Mouse (Mus musculus): ENCODE measurements at regions not wholly inside any gene's neighbourhood (a gene's known extent, or its start where the extent isn't known, plus 50 kb on each side); places are given as distances from the start of the nearest gene placed in this dataset.
A peak's percentile ranks its signal among the peaks of the same experiment; 100 is the strongest.

DNA sequence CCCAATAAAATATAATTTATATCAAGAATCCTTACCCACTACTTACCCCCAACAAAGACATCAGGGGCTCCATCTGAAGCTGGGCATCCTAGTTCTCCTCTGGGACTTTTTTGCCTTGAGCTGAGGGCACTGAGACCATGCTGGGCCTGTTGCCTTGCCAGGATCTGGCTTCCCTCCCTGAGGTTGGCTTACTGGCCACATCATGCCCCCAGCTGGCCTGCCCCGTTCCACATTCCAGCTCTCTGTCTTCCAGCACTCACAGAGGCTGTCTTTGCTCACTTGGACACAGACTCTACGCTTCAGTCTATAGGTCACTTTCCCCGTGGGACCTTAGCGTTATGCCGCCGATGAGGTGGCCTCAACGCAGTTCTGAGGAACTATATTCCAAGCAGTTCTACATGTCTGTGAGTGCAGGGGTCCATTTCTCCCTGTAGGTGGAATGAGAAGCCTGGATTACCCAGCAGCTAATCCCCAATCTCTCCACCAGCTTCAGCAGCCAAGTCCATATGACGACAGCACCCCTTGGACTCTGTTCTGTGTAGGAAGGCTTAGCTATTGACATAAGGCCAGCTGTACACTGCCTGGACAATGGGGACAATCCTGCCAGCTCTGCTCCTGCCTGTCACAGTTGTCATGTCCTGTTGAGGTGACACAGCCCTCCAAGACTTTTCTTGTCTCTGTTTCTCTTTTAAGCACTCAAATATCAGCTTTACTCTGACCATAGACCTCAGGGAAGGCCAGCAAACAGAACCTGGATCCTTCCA lies 341.5 kb downstream of the Gadd45g start:
- DNase-seq (ENCODE audit: extremely low read depth, low read depth, low spot score), result peak; percentile 68

DNA sequence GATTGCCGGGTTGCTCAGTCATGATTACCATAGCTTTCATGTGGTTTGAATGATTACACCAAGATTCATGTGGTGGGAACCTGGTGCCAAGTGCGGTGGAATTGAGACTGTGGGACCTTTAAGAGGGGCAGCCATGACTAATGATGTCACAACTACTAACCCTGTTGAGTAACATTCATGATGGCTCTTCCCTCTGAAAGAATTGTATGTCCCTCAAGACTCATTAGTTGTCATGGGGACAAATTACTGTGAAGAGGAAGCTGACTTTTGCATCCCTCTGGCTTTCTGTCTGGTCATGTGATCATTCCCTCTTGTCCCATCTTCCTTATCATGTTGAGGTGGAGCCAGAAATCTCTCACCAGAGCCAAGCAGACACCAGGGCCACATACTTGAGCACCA lies 342.1 kb downstream of the Gadd45g start:
- no peak for DNase-seq (ENCODE audit: extremely low read depth, low read depth, low spot score)

DNA sequence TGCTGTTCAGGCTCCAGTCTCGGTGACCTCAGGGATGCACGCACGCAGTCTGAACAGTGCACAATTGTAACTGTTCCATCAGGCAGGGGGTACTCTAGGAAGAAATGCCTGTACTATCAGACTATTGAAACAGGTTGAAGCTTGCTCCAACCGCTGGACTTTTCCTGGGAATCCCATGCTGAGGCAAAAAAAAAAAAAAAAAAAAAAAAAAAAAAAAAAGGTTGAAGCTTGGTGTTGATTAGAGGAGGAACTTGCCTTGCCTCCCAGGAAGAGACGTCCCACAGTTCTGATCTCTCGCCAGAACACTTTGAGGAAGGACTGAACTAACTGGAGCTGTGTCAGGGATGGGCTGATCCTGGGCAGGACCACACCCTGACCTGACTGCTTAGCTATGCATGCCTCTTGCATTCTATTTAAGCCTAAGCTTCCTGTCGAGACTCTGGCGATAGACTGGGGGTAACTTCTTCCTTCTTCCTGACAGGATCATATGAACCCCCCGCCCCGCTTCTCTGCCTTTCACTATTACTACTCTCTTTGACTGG lies 341.6 kb downstream of the Diras2 start:
- no peak for DNase-seq (ENCODE audit: extremely low read depth, low read depth, low spot score)

DNA sequence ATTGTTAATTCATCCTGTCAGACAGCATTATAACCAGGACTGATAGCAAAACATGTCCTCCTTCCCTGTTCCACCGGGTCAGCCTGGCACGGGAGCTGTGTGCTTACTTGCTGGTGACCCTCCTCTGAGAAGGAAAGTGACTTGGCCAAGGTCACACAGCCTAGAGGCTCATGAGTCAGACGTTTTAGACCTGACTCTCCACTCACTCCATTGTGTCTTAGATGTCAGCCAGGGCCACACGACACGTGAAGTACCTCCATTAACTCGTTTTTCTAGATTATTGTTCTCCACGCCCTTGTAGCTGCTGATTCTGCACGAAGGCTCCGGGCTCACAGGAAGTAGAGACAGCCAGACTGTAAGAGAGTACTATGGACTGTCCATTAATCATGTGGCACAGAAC lies 340.8 kb downstream of the Diras2 start:
- no peak for DNase-seq (ENCODE audit: extremely low read depth, low read depth, low spot score)

DNA sequence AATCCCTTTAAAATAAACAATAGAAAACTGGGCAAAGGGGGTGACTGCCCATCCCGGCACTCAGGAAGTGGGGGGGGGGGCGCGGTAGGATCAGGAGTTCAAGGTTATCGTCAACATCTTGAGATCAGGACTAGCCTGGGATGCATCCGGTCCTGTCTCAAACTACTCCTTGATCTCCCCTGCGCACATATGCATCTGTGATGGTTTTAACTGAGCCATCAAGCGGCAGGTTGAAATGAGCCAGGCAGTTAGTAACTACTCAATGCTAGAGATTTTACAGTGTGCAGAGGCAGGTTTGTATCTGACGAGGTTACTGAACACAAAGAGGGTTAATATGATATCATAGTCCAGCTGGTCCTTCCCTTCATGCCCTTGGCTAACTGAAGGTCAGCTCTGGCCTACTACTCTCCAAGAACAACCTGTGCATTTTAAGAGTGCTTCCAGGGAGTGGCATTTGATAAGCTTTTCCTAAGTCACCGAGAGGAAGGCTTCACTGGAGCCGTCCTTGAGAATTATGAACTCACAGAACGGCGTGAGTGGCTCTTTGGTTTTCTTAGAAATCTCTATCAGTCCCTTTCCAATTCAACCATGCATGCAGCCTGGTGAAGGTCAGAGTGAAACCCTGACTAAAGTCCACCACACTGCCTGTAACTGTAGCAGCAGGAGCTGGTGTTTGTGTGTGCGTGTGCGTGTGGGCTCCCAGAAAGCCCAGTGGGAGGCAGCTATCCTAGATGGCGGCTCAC lies 340.1 kb downstream of the Diras2 start:
- DNase-seq (ENCODE audit: extremely low read depth, low read depth, low spot score), result no peak

DNA sequence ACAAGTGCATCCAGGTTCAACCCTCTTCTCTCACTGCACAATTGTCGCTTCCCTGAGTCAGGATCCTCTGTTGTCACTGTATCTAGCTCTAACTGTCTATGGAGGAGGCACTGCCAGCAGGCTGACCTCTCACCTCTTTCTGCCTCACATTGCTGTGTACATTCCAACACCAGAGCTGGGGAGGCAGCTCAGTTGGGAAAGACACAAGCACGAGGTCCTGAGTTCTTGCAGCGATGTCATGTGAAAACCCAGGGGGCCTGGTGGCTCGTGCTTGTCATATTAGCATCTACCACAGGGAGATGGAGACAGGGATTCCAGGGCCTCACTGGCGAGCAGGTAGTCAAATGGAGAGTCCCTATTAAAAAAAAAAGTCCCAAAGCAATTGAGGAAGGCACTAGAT lies 334.2 kb downstream of the Diras2 start:
- no peak for DNase-seq (ENCODE audit: extremely low read depth, low read depth, low spot score)

DNA sequence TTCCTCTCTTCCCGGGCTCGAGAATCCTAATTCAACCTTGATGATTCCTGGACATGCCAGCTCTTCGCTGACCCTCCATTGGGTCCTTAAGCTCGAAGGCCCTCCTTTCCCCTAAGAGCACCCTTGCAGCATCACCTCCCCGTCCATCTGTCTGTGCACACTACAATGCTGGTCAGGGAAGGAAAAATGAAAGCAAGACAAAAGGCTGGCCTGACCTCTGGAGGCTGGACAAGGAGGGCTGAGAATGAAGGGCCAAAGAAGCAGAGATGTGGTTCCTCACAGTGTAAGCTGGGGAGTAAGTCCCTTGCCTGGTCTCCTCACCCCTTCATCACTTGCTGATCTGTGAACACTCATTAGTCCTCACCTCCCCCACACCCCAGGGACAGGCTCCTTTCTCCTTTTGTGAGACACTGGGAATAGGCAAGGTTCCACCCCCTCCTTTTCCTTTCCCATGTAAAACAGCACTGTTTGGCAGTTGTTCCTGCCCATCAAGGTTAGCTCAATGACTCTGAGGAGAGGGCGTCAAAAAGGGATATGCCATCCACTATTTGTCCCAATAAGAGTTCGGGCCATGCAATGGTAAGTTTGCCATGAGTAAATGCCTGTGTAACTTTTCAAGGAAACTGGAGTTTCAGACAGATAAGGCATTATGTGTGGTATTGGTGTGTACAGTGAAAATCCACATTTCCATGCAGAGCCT lies 332.3 kb downstream of the Diras2 start:
- DNase-seq (ENCODE audit: extremely low read depth, low read depth, low spot score), result no peak

DNA sequence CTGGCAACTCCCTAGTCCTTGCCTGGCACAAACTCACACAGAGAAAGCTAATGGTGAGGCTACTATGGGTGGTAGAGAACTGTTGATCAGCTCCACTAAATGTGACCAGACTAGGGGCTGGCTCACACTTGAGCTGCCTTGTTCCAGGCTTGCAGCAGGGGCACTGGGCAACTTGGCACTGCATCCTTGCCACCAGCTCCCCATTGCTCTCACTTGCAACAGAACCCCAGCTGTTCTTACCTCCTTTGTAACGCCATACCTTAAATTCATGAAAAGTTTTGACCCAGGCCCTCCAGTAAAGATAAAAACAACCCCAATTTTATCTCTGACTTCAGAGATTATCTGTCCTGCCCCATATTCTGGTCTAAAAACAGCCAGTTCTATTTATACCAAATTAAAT lies 328.7 kb downstream of the Diras2 start:
- no peak for DNase-seq (ENCODE audit: extremely low read depth, low read depth, low spot score)

DNA sequence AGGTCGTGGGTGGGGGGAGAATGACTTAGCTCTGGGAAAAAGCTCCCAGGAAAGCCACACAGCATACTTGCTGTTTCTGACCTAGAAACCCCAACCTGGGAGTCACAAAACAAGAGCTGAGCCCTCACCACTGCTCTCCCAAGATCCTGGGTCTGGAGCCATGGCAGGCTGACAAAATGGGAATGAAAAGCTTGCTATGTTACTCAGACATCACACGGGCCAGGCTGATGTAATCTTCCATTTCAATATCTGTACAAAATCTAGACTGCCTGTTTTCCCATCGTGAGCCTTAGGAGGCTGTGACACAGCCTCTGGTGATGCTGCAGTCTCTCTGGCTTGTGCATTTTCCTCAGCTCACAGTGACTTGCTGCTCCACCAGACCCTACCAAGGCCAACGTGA lies 325.1 kb downstream of the Diras2 start:
- DNase-seq (ENCODE audit: extremely low read depth, low read depth, low spot score), result no peak

DNA sequence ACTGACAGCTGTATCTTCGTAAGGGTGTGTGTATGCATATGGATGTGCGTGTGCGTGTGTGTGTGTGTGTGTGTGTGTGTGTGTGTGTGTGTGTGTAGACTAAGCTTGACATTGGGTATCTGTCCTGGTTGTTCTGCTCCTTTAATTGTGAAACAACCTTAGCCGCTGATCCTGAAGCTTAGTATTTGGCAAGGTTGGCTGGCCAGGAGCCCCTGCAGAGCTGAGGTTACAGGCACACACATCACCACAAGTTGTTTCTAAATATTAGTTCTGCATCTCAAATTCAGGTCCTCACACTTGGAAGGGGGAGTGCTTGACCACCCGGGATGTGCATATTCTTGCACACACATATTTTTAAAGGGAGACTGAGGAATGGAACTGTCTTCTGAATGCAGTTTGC lies 314.7 kb downstream of the Diras2 start:
- no peak for DNase-seq (ENCODE audit: extremely low read depth, low read depth, low spot score)

DNA sequence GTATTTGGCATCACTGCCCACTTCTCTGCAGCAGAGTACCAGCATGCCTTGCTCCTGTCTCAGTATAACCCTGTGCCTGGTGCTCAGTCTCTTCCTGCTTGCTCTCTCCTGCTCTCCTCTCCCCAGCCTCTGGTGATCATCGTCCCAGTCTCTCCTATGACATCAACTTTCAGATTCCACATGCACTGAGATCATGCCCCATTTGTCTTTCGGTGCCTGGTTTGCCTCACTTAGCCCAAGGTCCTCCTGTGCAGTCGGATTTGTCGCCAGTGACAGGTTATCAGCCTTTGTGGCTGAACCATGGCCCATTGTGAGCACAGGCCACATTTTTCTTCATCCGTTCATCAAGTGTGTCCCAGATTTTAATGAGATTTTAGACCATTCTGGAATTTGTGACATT lies 314.0 kb downstream of the Diras2 start:
- DNase-seq (ENCODE audit: extremely low read depth, low read depth, low spot score), result no peak

DNA sequence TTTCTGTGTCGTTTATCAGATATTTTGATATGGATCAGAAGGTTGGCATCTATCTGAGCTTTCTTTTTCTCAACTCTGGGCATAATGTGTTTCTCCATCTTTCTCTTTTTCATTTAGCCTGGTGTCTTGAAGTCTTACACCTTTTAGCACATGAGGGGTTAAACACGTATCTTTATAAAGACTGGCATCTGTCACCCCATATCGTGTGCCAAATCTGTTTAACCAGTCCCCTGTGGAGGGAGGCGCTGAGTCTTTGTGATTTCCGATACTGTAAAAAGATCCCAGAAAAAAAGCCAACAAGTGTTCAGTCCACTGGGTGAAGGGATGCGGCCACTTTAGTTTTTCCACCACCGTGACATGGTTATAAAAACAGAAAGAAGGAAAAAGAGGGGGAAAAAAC lies 313.3 kb downstream of the Diras2 start:
- no peak for DNase-seq (ENCODE audit: extremely low read depth, low read depth, low spot score)

DNA sequence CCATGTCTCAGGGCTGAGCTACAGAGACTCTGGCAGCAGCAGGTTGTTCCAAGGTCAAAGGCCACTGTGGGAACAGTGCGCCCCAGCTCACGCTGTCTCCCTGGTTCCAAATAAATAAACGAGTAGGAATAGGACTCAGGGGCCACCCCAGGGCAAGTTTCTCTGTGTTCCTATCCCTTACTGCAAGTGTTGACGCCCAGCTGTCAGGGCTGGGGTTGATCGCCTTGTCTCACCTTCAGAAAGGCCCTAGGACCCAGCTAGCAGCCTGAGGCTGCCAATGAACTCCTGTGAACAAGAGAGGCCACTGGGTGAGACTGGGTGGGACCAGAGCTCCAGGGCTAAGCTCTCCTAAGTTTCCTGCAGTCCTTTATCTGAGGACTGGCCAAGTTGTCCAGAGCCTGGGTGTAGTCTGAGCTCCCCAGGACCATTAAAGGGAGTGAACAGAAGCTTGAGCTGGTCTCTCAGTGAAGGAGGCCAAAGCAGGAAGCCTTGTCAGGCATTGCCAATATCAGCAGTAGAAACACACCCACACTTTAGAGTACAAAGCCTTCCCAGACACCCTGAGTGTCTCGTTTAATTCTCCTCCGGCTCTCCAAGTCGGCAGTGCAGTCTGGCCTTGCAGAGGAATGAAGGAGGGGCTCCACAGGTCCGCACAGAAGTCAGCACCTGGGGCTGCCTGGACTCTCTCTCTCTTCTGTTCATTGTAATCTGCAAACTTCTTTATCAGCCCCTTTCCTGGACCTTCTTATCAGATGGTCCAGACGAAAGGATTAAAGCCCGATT lies 308.6 kb downstream of the Diras2 start:
- no peak for DNase-seq (ENCODE audit: extremely low read depth, low read depth, low spot score)

DNA sequence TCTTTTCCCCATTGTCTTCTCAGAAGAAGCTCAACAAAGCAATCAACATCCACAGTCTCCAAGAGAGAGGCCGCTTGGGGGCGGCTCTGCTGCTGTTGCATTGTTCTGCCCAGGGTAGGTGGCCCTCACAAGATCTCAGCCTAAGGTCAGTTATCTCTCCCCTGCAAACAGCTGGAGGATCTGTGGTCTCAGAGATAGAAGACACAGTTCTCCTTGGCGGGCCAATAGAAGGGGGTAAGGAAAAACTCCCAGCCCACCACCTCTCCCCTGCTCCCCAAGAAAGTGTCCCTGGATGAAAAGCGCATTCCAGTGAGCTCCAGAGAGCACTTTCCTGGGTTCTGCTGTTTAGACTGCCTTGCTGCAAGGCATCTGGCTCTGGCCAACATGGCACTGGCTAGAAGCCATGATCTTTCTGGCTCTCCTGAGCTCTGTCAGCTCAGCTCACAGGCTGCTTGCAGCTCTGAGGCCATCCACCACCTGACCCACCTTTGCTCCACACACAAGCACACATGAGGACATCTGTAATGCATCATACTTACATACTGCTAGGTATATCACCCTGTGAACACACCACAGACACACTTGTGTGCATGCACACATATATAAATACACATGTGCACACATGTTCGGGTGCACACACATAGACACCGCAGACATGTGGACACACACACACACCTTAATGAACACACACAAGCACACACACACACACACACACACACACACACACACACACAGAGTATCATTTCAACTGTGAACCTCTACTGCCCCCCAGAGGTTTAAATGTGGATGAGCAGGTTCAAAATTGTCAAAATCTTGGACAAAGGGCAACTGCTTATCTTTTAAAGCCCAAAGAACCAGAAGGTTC lies 307.7 kb downstream of the Diras2 start:
- DNase-seq (ENCODE audit: extremely low read depth, low read depth, low spot score), result no peak

DNA sequence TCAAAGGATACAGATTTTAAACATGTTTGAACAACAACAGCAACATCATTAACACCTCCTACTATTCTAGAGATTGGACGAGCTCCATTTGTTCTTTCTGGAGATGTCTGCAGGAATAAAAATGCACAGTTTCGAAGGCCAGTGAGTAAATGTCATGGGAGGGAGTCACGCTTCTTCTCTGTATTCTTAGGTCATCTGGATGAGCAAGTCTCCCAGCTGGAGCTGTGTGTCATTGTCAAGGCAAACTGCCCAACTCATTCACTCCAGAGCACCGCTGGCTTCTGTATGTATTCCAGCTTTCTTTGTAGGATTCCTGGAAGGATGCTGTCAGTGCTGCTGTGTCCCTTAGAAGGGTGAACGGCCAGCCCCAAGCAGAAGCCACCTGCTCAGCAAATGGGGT lies 297.1 kb downstream of the Diras2 start:
- no peak for DNase-seq (ENCODE audit: extremely low read depth, low read depth, low spot score)

DNA sequence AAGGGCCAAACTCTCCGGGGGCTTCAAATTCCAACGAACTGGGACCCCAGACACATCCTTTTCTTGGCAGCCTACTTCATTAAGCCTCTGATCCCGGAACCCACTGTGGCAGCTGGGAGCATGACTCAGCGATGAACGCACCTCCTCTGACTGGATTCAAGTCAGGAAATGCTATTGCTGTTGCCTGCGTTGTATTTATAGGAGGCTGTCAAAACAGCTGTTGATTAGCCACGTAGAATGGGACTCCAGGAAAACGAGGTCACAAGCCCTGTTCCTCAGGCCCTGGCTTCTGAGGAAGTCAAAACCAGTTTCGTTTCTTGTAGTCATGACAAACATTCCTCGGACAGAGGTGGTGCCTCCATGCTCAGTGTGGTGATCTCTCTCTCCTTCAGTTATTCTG lies 295.0 kb downstream of the Diras2 start:
- no peak for DNase-seq (ENCODE audit: extremely low read depth, low read depth, low spot score)

DNA sequence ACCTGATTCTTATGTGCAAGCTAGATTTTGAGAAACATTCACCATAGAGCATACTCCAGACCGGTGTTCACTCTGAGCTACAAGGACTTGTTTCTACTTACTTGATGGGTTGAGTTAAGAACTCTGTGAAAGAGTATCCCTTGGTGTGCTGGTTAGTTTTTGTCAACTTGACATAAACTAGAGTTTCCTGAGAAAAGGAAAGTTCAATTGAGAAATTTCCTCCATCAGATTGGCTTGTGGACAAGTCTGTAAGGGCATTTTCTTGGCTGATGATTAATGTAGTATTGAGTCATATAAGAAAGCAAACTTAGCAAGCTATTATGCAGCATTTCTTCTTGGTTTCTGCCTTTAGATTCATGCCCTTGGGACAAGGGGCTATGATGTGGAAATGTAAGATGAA lies 291.5 kb downstream of the Diras2 start:
- DNase-seq (ENCODE audit: extremely low read depth, low read depth, low spot score), result no peak

DNA sequence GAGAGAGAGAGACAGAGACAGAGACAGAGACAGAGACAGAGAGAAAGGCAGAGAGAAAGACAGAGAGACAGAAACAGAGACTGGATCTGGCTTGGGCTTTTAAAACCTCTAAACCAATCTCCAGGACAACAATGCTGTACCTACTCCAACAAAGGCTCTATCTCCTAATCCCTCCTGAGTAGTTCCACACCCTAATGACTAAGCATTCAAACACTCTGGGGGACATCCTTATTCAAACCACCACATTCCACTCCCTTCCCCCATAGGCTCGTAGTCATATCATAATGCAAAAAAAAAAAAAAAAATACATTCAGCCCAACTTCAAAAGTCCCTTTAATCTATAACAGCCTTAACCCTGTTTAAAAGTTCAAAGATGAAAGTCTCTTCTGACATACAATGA lies 289.3 kb downstream of the Diras2 start:
- DNase-seq (ENCODE audit: extremely low read depth, low read depth, low spot score), result no peak

DNA sequence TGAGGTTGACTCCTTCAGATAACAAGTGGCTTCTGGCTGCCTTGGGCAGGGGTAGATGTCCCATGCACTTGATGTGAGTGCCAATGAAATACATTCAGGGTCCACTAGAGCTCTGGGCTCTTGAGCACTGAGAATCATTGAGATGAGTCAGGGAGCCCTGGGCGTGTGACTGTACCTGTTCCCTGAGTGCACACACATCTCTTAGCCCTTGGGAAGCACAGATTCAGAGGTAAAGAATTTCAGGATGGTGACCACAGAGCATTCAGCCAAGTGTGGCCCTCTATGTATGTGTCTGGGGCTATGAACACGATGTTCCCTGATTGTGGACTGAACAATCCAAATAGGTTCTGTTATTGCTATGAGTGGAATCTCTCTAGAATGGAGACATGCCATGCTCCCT lies 281.6 kb downstream of the Diras2 start:
- no peak for DNase-seq (ENCODE audit: extremely low read depth, low read depth, low spot score)

DNA sequence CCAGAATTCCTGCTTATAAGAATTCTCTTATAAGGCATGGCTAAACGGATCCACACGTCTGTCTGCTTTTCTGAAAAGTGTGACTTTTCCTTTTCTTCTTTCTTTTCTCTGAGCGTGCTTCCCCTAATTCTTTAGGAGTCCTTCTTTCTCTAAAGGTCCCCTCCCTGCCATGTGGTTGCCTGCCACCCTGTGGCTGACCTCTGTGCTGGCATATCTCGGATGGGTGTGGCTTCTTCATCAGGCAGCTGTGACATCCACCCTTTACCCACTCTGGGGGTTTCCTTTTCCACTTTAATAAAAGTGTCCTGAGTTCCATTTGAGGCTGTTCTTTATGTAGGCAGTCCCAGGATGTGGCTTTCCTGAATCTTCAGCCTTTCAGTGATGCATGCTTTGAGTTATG lies 280.7 kb downstream of the Diras2 start:
- DNase-seq (ENCODE audit: extremely low read depth, low read depth, low spot score), result no peak

Data from fat pad, adult 2 months (tissue).